Mouse (Mus musculus) intestine, postnatal 0 days (tissue): ENCODE measurements around the gene Aif1l. TPM values are rescaled to one million over a fixed set of nuclear protein-coding genes. Genes with fewer than 3 reads are reported as not detected.
A peak's percentile ranks its signal among the peaks of the same experiment; 100 is the strongest.

Experiments used
- ATAC-seq: fragments of 200-750 bp; cut with Nextera tagmentation; 2 replicates; pipeline ENCODE4 v1.8.0; 2017; ENCODE audit warnings: mild to moderate bottlenecking, moderate TSS enrichment, moderate library complexity
- H3K27ac ChIP-seq: fragments of 300-500 bp; sonication (generic); 2 replicates; pipeline ENCODE4 v1.5.1; 2014; ENCODE audit warnings: mild to moderate bottlenecking, low read depth, low read length, moderate library complexity
- H3K27me3 ChIP-seq: fragments of 300-500 bp; sonication (generic); replicated peaks from 2 replicates; pipeline ENCODE4 v1.6.1; 2014; ENCODE audit warnings: low read length, mixed read lengths; ENCODE audit not compliant: control insufficient read depth, insufficient read depth
- H3K36me3 ChIP-seq: fragments of 300-500 bp; sonication (generic); 2 replicates; pipeline ENCODE4 v1.6.1; 2014; ENCODE audit warnings: mild to moderate bottlenecking, moderate library complexity; ENCODE audit not compliant: control insufficient read depth, insufficient read depth
- H3K4me1 ChIP-seq: fragments of 300-500 bp; sonication (generic); replicated peaks from 2 replicates; pipeline ENCODE4 v1.6.1; 2014; ENCODE audit warnings: antibody characterized with exemption, low read length, mixed read lengths; ENCODE audit not compliant: control insufficient read depth, insufficient read depth
- H3K4me2 ChIP-seq: fragments of 300-500 bp; sonication (generic); replicated peaks from 2 replicates; pipeline ENCODE4 v1.6.1; 2014; ENCODE audit warnings: low read depth, mild to moderate bottlenecking, moderate library complexity
- H3K4me3 ChIP-seq: fragments of 300-500 bp; sonication (generic); 2 replicates; pipeline ENCODE4 v1.5.1; 2014; ENCODE audit warnings: low read depth, low read length
- H3K9ac ChIP-seq: fragments of 300-500 bp; sonication (generic); 2 replicates; pipeline ENCODE4 v1.6.1; 2014; ENCODE audit warnings: mild to moderate bottlenecking, low read depth, low read length
- H3K9me3 ChIP-seq: fragments of 300-500 bp; sonication (generic); 2 replicates; pipeline ENCODE4 v1.6.1; 2016; ENCODE audit warnings: mixed run types; ENCODE audit not compliant: control insufficient read depth
- CTCF ChIP-seq: sonication (generic); IDR thresholded peaks from 2 replicates; pipeline ENCODE4 v1.5.1; 2016; ENCODE audit warnings: low read depth, mild to moderate bottlenecking, control low read depth, antibody characterized with exemption, moderate library complexity
- WGBS: fragments of 180-500 bp; shearing (Covaris S2); extraction: QIAGEN DNeasy Blood & Tissue Kit; methylation state at CpG from one replicate; pipeline ENCODE4 v1.1.7; 2014; 5-methylcytosine and 5-hydroxymethylcytosine counted together
- polyA plus RNA-seq: library from polyadenylated mRNA; unstranded; fragments of >200 nt; fragmentation: Nextera tagmentation; extraction: Ambion mirVana; gene quantifications from 2 replicates; pipeline ENCODE4 v1.2.1, GENCODE M21; 2015

Aif1l gene
- polyA plus RNA-seq, 1 experiment from 2014 or later = 8.1 TPM

- no peaks in the 10 kb centered on the region for H3K4me1 ChIP-seq
- H3K9ac ChIP-seq = no peak overlapping the region
- no peaks in the 10 kb centered on the region for H3K36me3 ChIP-seq
- no peak for ATAC-seq
- H3K4me3 ChIP-seq = no peak overlapping the region
- no peaks in the 10 kb centered on the region for H3K9me3 ChIP-seq
- TF ChIP-seq CTCF = peak; percentile 78
- no peak overlapping the region for H3K4me2 ChIP-seq
- H3K27me3 ChIP-seq = no peaks in the 10 kb centered on the region
- no peak overlapping the region for H3K27ac ChIP-seq
Observed at GRCm38 (mm10) chr2:31965110-31965509, 15.2 kb downstream of the Aif1l start.

- H3K27me3 ChIP-seq = no peaks in the 10 kb centered on the region
- no peaks in the 10 kb centered on the region for H3K36me3 ChIP-seq
- WGBS = 60% methylated on average over 8 of the region's 8 CpGs
- no peak overlapping the region for H3K4me2 ChIP-seq
- no peak for ATAC-seq
- H3K27ac ChIP-seq = no peak overlapping the region
- H3K9me3 ChIP-seq = no peaks in the 10 kb centered on the region
- TF ChIP-seq CTCF = no peak
- H3K4me3 ChIP-seq = no peak overlapping the region
- no peaks in the 10 kb centered on the region for H3K4me1 ChIP-seq
- H3K9ac ChIP-seq = no peak overlapping the region
Observed at GRCm38 (mm10) chr2:31966801-31967200, 16.9 kb downstream of the Aif1l start.

- no peak for TF ChIP-seq CTCF
- H3K27ac ChIP-seq = no peak overlapping the region
- H3K4me2 ChIP-seq = no peak overlapping the region
- no peaks in the 10 kb centered on the region for H3K27me3 ChIP-seq
- no peak for ATAC-seq
- H3K4me1 ChIP-seq = no peaks in the 10 kb centered on the region
- no peaks in the 10 kb centered on the region for H3K9me3 ChIP-seq
- peaks cover 13% of the 10 kb centered on the region for H3K36me3 ChIP-seq
- no peak overlapping the region for H3K9ac ChIP-seq
- no peak overlapping the region for H3K4me3 ChIP-seq
- WGBS = 86% methylated on average over 4 of the region's 4 CpGs
Observed at GRCm38 (mm10) chr2:31972589-31972988, 22.6 kb downstream of the Aif1l start.

GRCm38 (mm10) chr2:31974141-31974808 lies 24.3 kb downstream of the Aif1l start, which contains the start of gene Nup214:
Gene Nup214, plus strand, starts transcription at chr2:31974436.
- peak; percentile 99 for ATAC-seq
- no peaks in the 10 kb centered on the region for H3K9me3 ChIP-seq
- under 1% methylated on average over 60 of the region's 60 CpGs for WGBS
- peak within 1 kb of the TSS; percentile 51 for H3K27ac ChIP-seq
- peak within 1 kb of the TSS; percentile 73 for H3K4me3 ChIP-seq
- H3K9ac ChIP-seq = peak within 1 kb of the TSS; percentile 89
- H3K27me3 ChIP-seq = no peaks in the 10 kb centered on the region
- H3K4me2 ChIP-seq = peak within 1 kb of the TSS; percentile 78
- peaks cover 28% of the 10 kb centered on the region for H3K36me3 ChIP-seq
- H3K4me1 ChIP-seq = no peaks in the 10 kb centered on the region
- no peak for TF ChIP-seq CTCF

- H3K27ac ChIP-seq = peak overlapping the region; percentile 51
- H3K9ac ChIP-seq = peak overlapping the region; percentile 89
- WGBS = 8% methylated on average over 13 of the region's 13 CpGs
Observed at GRCm38 (mm10) chr2:31974809-31975371, 25.0 kb downstream of the Aif1l start.

GRCm38 (mm10) chr2:31987774-31988173 lies 37.8 kb downstream of the Aif1l start:
- Histone ChIP-seq H3K9ac (no peak overlapping the region), H3K4me1 (no peaks in the 10 kb centered on the region), H3K4me2 (no peak overlapping the region), H3K27me3 (no peaks in the 10 kb centered on the region), H3K4me3 (no peak overlapping the region), H3K36me3 (peaks cover 97% of the 10 kb centered on the region), H3K9me3 (no peaks in the 10 kb centered on the region), H3K27ac (no peak overlapping the region)
- ATAC-seq = no peak
- no peak for TF ChIP-seq CTCF
- 92% methylated on average over 1 of the region's 1 CpGs for WGBS

More at GRCm38 (mm10) chr2:31974809-31975371, 25.0 kb downstream of the Aif1l start:
- Histone ChIP-seq H3K4me2 (peak overlapping the region; percentile 78), H3K4me1 (no peaks in the 10 kb centered on the region), H3K27me3 (no peaks in the 10 kb centered on the region), H3K4me3 (peak overlapping the region; percentile 73), H3K36me3 (peaks cover 31% of the 10 kb centered on the region), H3K9me3 (no peaks in the 10 kb centered on the region)
- TF ChIP-seq CTCF = no peak
- ATAC-seq = no peak
